Mouse (Mus musculus): ENCODE results near the gene Cybc1. TPM values are rescaled to one million over a fixed set of nuclear protein-coding genes. Genes with fewer than 3 reads are reported as not detected.

Gene Cybc1
- 8.0 TPM for polyA plus RNA-seq (2014; fragmentation: Illumina TruSeq; extraction: RNeasy Lipid Tissue Mini Kit (QIAGEN cat#74804); ENCODE audit: low read depth, low replicate concordance)

GRCm38 (mm10) chr11:121229018-121229439, at the start of gene Cybc1:
Gene Cybc1, minus strand, starts transcription at chr11:121229322.

GRCm38 (mm10) chr11:121259160-121260100, 30.3 kb upstream of the Cybc1 start, which contains the start of gene Foxk2:
Gene Foxk2, plus strand, starts transcription at chr11:121259990.

GRCm38 (mm10) chr11:121236564-121237344, 7.6 kb upstream of the Cybc1 start, which contains the start of gene Narf:
Gene Narf, plus strand, starts transcription at chr11:121237253.

GRCm38 (mm10) chr11:121204161-121205006, 24.7 kb downstream of the Cybc1 start, which contains the start of the genes Hexdc and Ogfod3:
Gene Hexdc, plus strand, starts transcription at chr11:121204433.
Gene Ogfod3, minus strand, starts transcription at chr11:121204711.

Other genes starting within 250 kb of the Cybc1 start
- 41.8 TPM for gene Csnk1d, start 238.0 kb downstream of the Cybc1 start, polyA plus RNA-seq (2014; fragmentation: Illumina TruSeq; extraction: RNeasy Lipid Tissue Mini Kit (QIAGEN cat#74804); ENCODE audit: low read depth, low replicate concordance)
- gene Cd7, start 189.9 kb downstream of the Cybc1 start, polyA plus RNA-seq (2014; fragmentation: Illumina TruSeq; extraction: RNeasy Lipid Tissue Mini Kit (QIAGEN cat#74804); ENCODE audit: low read depth, low replicate concordance), result not detected
- gene Sectm1b, start 165.8 kb downstream of the Cybc1 start, polyA plus RNA-seq (2014; fragmentation: Illumina TruSeq; extraction: RNeasy Lipid Tissue Mini Kit (QIAGEN cat#74804); ENCODE audit: low read depth, low replicate concordance), result 33.1 TPM
- 0.57 TPM for gene Sectm1a, start 148.1 kb downstream of the Cybc1 start, polyA plus RNA-seq (2014; fragmentation: Illumina TruSeq; extraction: RNeasy Lipid Tissue Mini Kit (QIAGEN cat#74804); ENCODE audit: low read depth, low replicate concordance)
- not detected for gene Tex19.2, start 110.6 kb downstream of the Cybc1 start, polyA plus RNA-seq (2014; fragmentation: Illumina TruSeq; extraction: RNeasy Lipid Tissue Mini Kit (QIAGEN cat#74804); ENCODE audit: low read depth, low replicate concordance)
- not detected for gene Tex19.1, start 83.2 kb downstream of the Cybc1 start, polyA plus RNA-seq (2014; fragmentation: Illumina TruSeq; extraction: RNeasy Lipid Tissue Mini Kit (QIAGEN cat#74804); ENCODE audit: low read depth, low replicate concordance)
- gene Uts2r, start 69.1 kb downstream of the Cybc1 start, polyA plus RNA-seq (2014; fragmentation: Illumina TruSeq; extraction: RNeasy Lipid Tissue Mini Kit (QIAGEN cat#74804); ENCODE audit: low read depth, low replicate concordance), result not detected
- 5.1 TPM for gene Hexdc, start 24.9 kb downstream of the Cybc1 start, polyA plus RNA-seq (2014; fragmentation: Illumina TruSeq; extraction: RNeasy Lipid Tissue Mini Kit (QIAGEN cat#74804); ENCODE audit: low read depth, low replicate concordance)
- 2.4 TPM for gene Ogfod3, start 24.6 kb downstream of the Cybc1 start, polyA plus RNA-seq (2014; fragmentation: Illumina TruSeq; extraction: RNeasy Lipid Tissue Mini Kit (QIAGEN cat#74804); ENCODE audit: low read depth, low replicate concordance)
- 19.8 TPM for gene Narf, start 7.9 kb upstream of the Cybc1 start, polyA plus RNA-seq (2014; fragmentation: Illumina TruSeq; extraction: RNeasy Lipid Tissue Mini Kit (QIAGEN cat#74804); ENCODE audit: low read depth, low replicate concordance)
- gene Foxk2, start 30.7 kb upstream of the Cybc1 start, polyA plus RNA-seq (2014; fragmentation: Illumina TruSeq; extraction: RNeasy Lipid Tissue Mini Kit (QIAGEN cat#74804); ENCODE audit: low read depth, low replicate concordance), result 10.4 TPM
- 73.6 TPM for gene Wdr45b, start 125.1 kb upstream of the Cybc1 start, polyA plus RNA-seq (2014; fragmentation: Illumina TruSeq; extraction: RNeasy Lipid Tissue Mini Kit (QIAGEN cat#74804); ENCODE audit: low read depth, low replicate concordance)
- gene Rab40b, start 158.9 kb upstream of the Cybc1 start, polyA plus RNA-seq (2014; fragmentation: Illumina TruSeq; extraction: RNeasy Lipid Tissue Mini Kit (QIAGEN cat#74804); ENCODE audit: low read depth, low replicate concordance), result 2.3 TPM
- gene Fn3krp, start 192.1 kb upstream of the Cybc1 start, polyA plus RNA-seq (2014; fragmentation: Illumina TruSeq; extraction: RNeasy Lipid Tissue Mini Kit (QIAGEN cat#74804); ENCODE audit: low read depth, low replicate concordance), result 17.4 TPM
- 5.5 TPM for gene Fn3k, start 205.6 kb upstream of the Cybc1 start, polyA plus RNA-seq (2014; fragmentation: Illumina TruSeq; extraction: RNeasy Lipid Tissue Mini Kit (QIAGEN cat#74804); ENCODE audit: low read depth, low replicate concordance)
- gene Tbcd, start 222.6 kb upstream of the Cybc1 start, polyA plus RNA-seq (2014; fragmentation: Illumina TruSeq; extraction: RNeasy Lipid Tissue Mini Kit (QIAGEN cat#74804); ENCODE audit: low read depth, low replicate concordance), result 22.8 TPM

Data from kidney, adult 10 weeks (tissue).